Mouse (Mus musculus): Measurements from ENCODE around the gene Skida1.

The Skida1 gene

GRCm38 (mm10) chr2:18055016-18055928 is 6.4 kb upstream of the Skida1 start, which contains the start of gene Mllt10:
Mllt10 (plus strand) TSS chr2:18055237.
- no peak for DNase-seq (ENCODE audit: low read depth, low spot score)

GRCm38 (mm10) chr2:18053951-18054530 is 5.2 kb upstream of the Skida1 start:
- no peak for DNase-seq (ENCODE audit: low read depth, low spot score)

DNA sequence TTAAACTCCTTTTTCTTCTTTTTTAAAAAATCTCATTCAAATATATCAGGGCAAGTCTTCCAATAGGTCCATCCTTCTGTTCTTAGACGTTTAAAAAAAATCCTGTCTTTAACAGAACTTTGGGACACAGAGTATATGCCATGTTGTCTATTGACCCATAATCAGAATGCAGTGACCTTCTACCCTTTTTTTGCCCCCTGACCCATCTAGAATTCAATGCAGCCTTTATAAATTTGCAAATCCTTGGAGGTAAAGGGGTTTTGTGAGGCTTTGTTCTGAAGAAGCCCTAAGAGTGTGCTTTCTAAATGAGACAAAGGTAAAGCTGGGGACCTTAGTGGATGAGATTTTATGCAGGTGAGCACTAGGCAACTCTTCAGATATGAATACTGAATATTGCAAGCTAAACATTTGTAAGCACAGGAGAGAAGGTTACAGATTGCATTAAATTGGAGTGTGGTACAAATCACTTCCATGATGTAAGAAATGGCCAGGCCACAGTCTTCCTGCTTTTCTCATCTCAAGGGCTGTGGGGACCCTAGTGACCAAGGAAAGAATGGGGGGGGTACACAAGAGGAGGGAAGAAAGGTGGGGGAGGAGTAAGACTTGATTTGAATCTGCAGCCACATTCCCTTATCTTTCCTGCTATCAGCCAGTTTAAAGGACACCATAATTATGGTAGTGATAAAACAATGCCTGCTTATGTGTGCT is 4.5 kb upstream of the Skida1 start:
- no peak for DNase-seq (ENCODE audit: low read depth, low spot score)

- no peak for DNase-seq (ENCODE audit: low read depth, low spot score)
These were observed 3.7 kb upstream of the Skida1 start for GRCm38 (mm10) chr2:18052581-18052980.

DNA sequence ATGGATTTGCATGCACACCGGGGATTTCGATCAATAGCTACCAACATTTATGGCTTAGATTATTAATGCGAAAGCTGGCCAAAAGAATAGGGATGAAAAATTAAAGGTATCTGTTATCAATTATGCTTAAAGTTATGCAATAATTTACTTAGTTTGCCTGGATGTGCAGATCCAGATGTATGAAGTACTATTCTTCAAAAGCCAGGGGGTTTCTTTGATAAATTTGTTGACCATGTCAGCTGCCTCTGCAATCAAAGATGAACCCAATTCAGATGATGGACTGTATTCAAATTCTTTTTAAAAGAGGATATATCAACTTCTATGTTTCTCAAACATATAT is 3.0 kb upstream of the Skida1 start:
- DNase-seq (ENCODE audit: low read depth, low spot score): no peak

- no peak for DNase-seq (ENCODE audit: low read depth, low spot score)
These were observed 2.4 kb upstream of the Skida1 start for GRCm38 (mm10) chr2:18051026-18051830.

DNA sequence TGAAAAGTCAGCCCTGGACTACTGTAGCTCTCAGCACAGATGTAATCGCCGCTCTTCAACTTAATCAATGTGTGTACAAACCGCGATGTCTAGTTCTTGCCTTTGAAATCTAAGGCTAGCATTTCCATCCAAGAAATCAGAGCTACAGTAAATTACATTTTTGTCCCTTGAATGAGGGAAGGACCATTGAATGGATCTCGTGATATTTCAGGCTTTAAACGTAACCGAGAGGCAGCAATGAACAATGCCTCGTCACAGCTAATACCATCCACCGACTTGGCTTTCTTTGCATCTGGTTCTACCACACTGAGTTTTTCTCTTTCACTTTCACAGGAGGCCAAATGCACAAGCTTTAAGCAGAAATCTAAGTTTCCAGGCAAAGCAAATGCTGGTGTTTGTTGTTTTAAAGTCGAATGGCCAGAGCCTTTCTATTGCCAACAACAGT is 1.7 kb upstream of the Skida1 start:
- no peak for DNase-seq (ENCODE audit: low read depth, low spot score)

GRCm38 (mm10) chr2:18050018-18050417 is 1.2 kb upstream of the Skida1 start:
- no peak for DNase-seq (ENCODE audit: low read depth, low spot score)

- no peak for DNase-seq (ENCODE audit: low read depth, low spot score)
These were observed 499 bp upstream of the Skida1 start for GRCm38 (mm10) chr2:18049279-18049821.

GRCm38 (mm10) chr2:18047646-18048452 is 1.0 kb downstream of the Skida1 start:
- no peak for DNase-seq (ENCODE audit: low read depth, low spot score)

- no peak for DNase-seq (ENCODE audit: low read depth, low spot score)
These were observed 1.8 kb downstream of the Skida1 start for GRCm38 (mm10) chr2:18046758-18047645.

DNA sequence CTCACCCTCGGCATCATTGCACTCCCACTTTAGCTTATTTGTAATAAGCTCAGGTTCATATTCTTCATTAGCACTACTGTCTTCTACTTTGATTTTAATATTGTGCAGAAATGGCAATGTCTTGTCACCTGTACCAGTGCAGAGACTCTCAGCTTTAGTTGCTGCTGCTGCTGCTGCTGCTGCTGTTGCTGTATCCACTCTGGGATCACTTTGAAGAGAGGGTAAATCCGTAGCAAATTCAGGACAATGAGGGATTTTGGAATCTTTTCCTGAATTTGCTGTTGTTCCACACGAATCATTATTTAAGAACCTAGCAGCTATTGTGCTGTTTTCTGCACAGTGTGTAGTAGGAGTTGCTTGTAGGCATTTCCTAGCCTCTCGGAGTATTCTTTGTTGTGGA is 2.7 kb downstream of the Skida1 start:
- DNase-seq (ENCODE audit: low read depth, low spot score): no peak

DNA sequence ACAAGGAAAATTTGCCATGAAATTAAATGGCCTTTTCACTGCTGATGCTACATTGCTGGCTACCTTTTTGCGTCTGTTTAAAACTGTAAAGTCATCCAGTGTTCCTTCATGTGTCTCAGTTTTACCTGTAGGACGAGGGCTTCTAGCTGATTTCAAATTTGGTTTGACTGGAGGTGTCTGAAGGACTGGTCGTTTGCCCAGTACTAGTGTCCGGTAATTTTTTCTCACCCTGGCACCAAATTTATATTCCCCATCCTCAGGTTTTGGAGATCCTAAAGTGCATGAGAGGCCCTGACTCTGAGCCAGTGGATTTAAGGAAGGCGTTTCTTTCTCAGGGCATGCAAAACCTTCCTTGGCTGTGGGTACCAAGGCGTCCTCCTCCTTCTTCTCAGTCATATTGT is 3.1 kb downstream of the Skida1 start:
- DNase-seq (ENCODE audit: low read depth, low spot score): no peak

GRCm38 (mm10) chr2:18045143-18045780 is 3.6 kb downstream of the Skida1 start:
- no peak for DNase-seq (ENCODE audit: low read depth, low spot score)

GRCm38 (mm10) chr2:18041199-18041885 is 7.5 kb downstream of the Skida1 start:
- DNase-seq (ENCODE audit: low read depth, low spot score): no peak

DNA sequence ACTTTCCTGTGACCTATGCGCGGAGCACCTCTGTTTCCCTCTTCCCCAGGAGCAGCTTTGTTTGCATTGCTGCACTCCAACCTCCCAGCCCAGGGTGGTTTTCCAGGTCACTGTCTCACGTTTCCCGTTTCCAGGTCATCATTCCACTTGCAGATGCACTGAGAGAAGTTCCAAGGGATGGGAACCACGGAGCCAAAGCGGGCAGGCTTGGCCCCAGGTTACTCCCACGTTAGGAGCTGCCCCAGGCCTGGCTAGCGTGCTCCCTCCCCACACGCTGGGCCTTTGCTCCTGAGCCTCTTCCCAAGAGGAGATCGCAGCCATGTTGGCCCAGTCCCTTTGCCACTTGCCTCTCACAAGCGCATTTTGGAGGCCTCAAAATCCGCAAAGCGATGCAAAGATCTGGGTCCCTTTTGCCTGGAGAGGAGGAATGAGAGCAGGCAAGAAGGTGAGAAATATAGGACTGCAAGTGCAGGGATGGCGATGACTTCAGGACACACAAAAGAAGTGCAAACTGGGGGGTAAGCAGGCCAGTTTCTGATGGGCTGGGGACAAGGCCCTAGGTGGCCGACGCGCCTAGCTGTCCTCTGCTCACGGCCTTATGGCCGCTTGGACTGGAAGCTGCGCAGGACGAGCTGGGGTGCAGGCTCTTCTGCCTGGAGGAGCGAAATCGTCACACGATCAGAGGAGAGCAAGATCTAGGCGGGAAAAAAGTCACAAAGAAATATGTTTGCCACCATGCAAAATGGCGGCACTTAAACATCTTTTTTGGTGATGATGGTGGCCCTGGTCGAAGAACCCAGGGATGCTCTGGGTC is 8.3 kb downstream of the Skida1 start:
- DNase-seq (ENCODE audit: low read depth, low spot score): no peak

DNA sequence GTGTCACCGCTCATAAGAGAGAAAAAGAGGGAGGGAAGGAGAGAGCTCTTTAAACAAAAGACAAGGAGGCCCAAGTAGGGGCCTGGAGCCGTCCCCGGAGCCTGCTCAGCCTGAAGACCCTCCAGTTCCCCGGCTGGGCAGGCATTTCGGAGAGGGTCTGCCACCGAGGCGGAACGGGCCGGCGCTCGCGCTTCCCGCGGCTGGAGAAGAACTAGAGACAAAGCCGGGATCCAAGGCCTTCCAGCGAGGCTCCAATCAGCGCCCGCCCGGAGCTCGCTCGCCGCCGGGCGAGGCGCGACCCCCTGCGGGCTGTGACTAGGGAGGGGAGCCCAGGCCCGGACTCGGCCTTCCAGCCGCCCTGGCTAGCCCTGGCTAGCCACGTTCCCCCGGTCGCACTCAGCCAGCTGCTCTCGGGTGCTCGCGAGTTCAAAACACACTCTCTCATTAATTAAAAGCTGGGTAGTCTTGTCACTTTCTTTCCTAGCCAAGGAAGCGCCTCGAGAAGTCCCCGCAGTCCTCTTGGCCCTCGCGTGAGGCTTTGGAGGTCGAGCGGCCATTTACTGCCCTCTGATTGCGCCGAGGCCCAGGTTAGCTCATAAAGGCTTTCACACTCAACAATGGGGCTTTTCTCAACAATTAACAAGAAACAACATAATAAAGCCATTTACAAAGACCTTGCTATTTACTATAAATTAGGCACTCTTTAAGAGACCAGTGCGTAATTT is 9.1 kb downstream of the Skida1 start:
- no peak for DNase-seq (ENCODE audit: low read depth, low spot score)

Measured in WW6 (cell line).